Mouse (Mus musculus) lung, postnatal 0 days (tissue): ENCODE measurements at regions not wholly inside any gene's neighbourhood (a gene's known extent, or its start where the extent isn't known, plus 50 kb on each side); places are given as distances from the start of the nearest gene placed in this dataset.
A peak's percentile ranks its signal among the peaks of the same experiment; 100 is the strongest.

Experiments used
- CTCF ChIP-seq: IDR thresholded peaks from 2 replicates; pipeline ENCODE4 v1.5.1; 2016; ENCODE audit warnings: antibody characterized with exemption, mild to moderate bottlenecking
- EP300 ChIP-seq: IDR thresholded peaks from 2 replicates; pipeline ENCODE4 v1.6.1; 2016; ENCODE audit warnings: antibody characterized with exemption, mild to moderate bottlenecking, control low read depth

GRCm38 (mm10) chrX:11443543-11443942, 115.9 kb downstream of the H2al1j start:
- TF ChIP-seq CTCF: peak; percentile 40
- TF ChIP-seq EP300: no peak
